Mouse (Mus musculus) left cerebral cortex, adult 2 months (tissue): ENCODE measurements around the gene C2. TPM values are rescaled to one million over a fixed set of nuclear protein-coding genes. Genes with fewer than 3 reads are reported as not detected.

Source experiments
- DNase-seq, 2 experiments: peaks; one replicate each; pipeline ENCODE4 v3.0.0; 2021 to 2022; ENCODE audit warnings: low spot score in 2 of 2, mixed read lengths in 1 of 2; ENCODE audit errors: extremely low spot score in 1 of 2
- H3K27ac ChIP-seq: fragments of 200-600 bp; 2 replicates; pipeline ENCODE4 v1.8.1; 2022
- H3K4me3 ChIP-seq: fragments of 200-600 bp; 2 replicates; pipeline ENCODE4 v1.8.1; 2022
- CTCF ChIP-seq: fragments of 200-600 bp; IDR thresholded peaks from 2 replicates; pipeline ENCODE4 v1.8.1; 2022; ENCODE audit warnings: antibody characterized with exemption, mild to moderate bottlenecking, moderate library complexity
- intact Hi-C: fragments of 180-260 bp; cut with DNase I; formaldehyde crosslinking; loops from one replicate; pipeline ENCODE4 v1.15.1; 2025
- long read RNA-seq, 2 experiments: library from polyadenylated mRNA; stranded (forward); transcript quantifications; one replicate each; pipeline ENCODE4 v2.0.0; 2021; ENCODE audit warnings: borderline mapping rate in 2 of 2
- total RNA-seq, 2 experiments: library from RNA; stranded (reverse); gene quantifications; 2 replicates each; pipeline ENCODE4 v1.2.3; 2021

C2 gene
- 1 to 10 TPM; 2.1 to 2.2 TPM for total RNA-seq
- long read RNA-seq, experiment 1, partial matches to known transcripts: 0 of 1 reads
- long read RNA-seq, experiment 1, other reads (novel, unspliced or antisense): 1 of 1 reads
- long read RNA-seq, experiment 2, partial matches to known transcripts: 0 of 4 reads
- long read RNA-seq, experiment 2, other reads (novel, unspliced or antisense): 2 of 4 reads

DNA sequence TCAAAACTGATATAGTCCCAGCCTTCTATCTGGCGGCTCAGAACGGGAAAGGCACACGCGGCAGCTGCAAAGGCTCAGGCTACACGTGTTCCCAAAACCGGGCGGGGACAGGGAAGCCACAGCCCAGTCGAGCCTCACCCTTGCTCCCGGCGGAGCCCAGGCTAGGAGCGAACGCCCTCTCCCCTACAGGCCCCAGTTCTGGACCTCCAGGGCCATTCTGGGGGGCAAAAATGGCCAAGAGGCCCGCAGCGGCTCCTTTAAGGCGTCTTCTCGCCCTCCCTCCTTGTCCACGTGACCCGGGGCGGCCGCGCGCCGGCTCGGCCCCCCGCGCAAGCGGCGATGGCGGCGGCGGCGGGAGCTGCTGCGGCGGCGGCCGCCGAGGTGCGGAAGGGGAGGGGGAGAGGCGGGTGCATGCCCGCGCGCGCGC is at the start of gene C2, which contains the start of gene Ehmt2:
Gene C2, minus strand, starts transcription at position 106 of the 427 bp plus-strand sequence.
Gene Ehmt2, plus strand, starts transcription at position 310 of the 427 bp plus-strand sequence.
- Histone ChIP-seq H3K4me3 (peak within 1 kb of the TSS; percentile 70), H3K27ac (peak within 1 kb of the TSS; percentile 98)
- TF ChIP-seq CTCF: no peak
- intact Hi-C loops: loop anchor here (2.0 to 10.0 kb wide), 2 partner anchors 33 to 773 kb away; partner anchors contain the start of genes Brd2 and Neu1
- DNase-seq: peak; percentile 84 to 86

GRCm38 (mm10) chr17:34947606-34948005 is 49.5 kb upstream of the C2 start:
- no peak overlapping the region for H3K27ac ChIP-seq
- DNase-seq: no peak
- intact Hi-C loops: no loop called here
- no peak overlapping the region for H3K4me3 ChIP-seq
- TF ChIP-seq CTCF: peak; percentile 46

- no peak for TF ChIP-seq CTCF
- intact Hi-C loops: no loop called here
- DNase-seq: no peak
Observed at GRCm38 (mm10) chr17:34946486-34947140, 48.5 kb upstream of the C2 start.

DNA sequence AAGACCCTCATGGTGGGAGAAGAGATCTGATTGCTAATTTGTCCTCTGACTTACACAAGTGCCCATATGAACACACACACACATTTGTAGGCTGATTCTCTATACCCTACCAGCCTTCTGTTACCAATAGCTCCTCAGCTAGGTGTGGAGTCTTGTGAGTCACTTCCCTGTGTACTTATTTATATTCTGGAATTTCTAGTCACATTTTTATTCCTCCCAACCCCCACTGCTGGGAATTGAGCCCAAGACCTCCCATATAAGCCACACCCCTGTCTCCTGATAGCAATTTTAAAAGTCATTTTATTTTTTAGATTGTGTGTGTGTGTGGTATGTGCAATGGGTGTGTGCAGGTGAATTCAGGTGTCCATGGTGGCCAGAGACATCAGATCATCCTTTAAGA is 46.3 kb upstream of the C2 start:
- H3K27ac ChIP-seq: no peak overlapping the region
- no peak for TF ChIP-seq CTCF
- no peak for DNase-seq
- H3K4me3 ChIP-seq: no peak overlapping the region
- intact Hi-C loops: no loop called here

More at GRCm38 (mm10) chr17:34946486-34947140, 48.5 kb upstream of the C2 start:
- Histone ChIP-seq H3K4me3 (no peak overlapping the region), H3K27ac (no peak overlapping the region)

- no peak overlapping the region for H3K4me3 ChIP-seq
- DNase-seq: no peak
- no peak overlapping the region for H3K27ac ChIP-seq
- intact Hi-C loops: no loop called here
- TF ChIP-seq CTCF: no peak
Observed at GRCm38 (mm10) chr17:34943128-34943815, 45.2 kb upstream of the C2 start.

- TF ChIP-seq CTCF: no peak
Observed at GRCm38 (mm10) chr17:34941344-34942041, 43.4 kb upstream of the C2 start.

GRCm38 (mm10) chr17:34937960-34938505 is 40.0 kb upstream of the C2 start:
- no peak overlapping the region for H3K27ac ChIP-seq
- no peak for DNase-seq
- no peak for TF ChIP-seq CTCF
- H3K4me3 ChIP-seq: no peak overlapping the region
- intact Hi-C loops: no loop called here

More at GRCm38 (mm10) chr17:34941344-34942041, 43.4 kb upstream of the C2 start:
- intact Hi-C loops: no loop called here
- no peak for DNase-seq
- H3K4me3 ChIP-seq: peak overlapping the region; percentile 28; the same call in 1 of the 2 replicates
- no peak overlapping the region for H3K27ac ChIP-seq

GRCm38 (mm10) chr17:34934830-34935229 is 36.8 kb upstream of the C2 start:
- intact Hi-C loops: no loop called here
- DNase-seq: no peak
- TF ChIP-seq CTCF: no peak
- H3K27ac ChIP-seq: no peak overlapping the region
- H3K4me3 ChIP-seq: no peak overlapping the region

DNA sequence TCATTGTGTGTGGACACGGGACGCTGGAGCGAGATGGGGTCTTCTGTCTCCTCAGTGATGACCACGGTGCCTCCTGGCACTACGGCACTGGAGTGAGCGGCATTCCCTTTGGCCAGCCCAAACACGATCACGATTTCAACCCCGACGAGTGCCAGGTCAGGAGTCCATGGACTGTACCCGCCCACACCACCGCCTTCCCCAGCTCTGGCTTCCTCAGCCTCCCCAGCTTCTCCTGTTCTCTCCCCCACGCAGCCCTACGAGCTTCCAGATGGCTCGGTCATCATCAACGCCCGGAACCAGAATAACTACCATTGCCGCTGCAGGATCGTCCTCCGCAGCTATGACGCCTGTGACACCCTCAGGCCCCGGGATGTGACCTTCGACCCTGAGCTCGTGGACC is 36.0 kb upstream of the C2 start:
- Histone ChIP-seq H3K27ac (no peak overlapping the region), H3K4me3 (no peak overlapping the region)
- no peak for TF ChIP-seq CTCF
- DNase-seq: no peak
- intact Hi-C loops: no loop called here

DNA sequence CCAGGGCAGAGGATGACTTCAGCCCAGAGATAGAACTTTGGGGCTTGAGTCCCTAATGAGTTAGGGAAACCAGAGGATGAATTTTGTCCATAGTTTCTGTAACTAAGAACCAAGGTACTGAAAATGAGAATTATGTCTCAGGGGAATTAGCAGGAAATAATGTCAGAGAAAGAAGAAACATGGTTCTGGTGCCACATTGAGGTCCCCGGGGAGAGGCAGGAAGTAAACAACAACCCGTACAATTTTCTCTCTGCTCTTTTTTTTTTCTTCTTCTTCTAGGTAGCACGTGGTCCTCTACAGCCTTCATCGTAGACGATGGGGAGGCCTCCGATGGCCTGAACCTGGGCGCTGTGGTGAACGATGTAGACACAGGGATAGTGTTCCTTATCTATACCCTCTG is 34.2 kb upstream of the C2 start:
- Histone ChIP-seq H3K4me3 (peak overlapping the region; percentile 75), H3K27ac (no peak overlapping the region; the same call in 1 of the 2 replicates)
- DNase-seq: no peak
- no peak for TF ChIP-seq CTCF
- intact Hi-C loops: no loop called here

DNA sequence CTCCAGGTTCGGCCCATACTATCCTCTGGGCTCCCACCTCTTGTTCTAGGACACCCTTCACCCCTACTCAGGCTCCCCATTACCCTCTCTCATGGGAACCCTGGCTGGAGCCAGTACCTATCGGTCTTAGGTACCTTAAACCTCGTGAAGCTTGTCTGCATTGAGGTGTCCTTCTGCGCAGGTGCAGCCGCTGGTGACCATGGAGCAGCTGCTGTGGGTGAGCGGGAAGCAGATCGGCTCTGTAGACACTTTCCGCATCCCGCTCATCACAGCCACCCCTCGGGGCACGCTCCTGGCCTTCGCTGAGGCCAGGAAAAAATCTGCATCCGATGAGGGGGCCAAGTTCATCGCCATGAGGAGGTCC is 33.7 kb upstream of the C2 start:
- Histone ChIP-seq H3K27ac (peak overlapping the region; percentile 90), H3K4me3 (peak overlapping the region; percentile 75)
- peak; percentile 39 to 44 for DNase-seq
- intact Hi-C loops: loop anchor here (2.0 kb wide), 2 partner anchors 19 to 33 kb away; partner anchors contain the start of genes C2 and Ehmt2
- TF ChIP-seq CTCF: no peak
